Comparison of ENCODE assay signal across 8 mouse cellular contexts in genomic region chr2:4401597-4402581, GRCm38 (mm10).
DNase-seq lines count a peak whose midpoint lies in the region; ATAC-seq and TF ChIP-seq lines count a peak whose summit lies in the region.

No protein-coding gene starts in this region.

- no peaks in the 10 kb centered on the region for H3K36me3 ChIP-seq in megakaryocyte, embryonic 14.5 days (replicated peaks; ENCODE audit: low read length)
- no peaks in the 10 kb centered on the region for H3K36me3 ChIP-seq in small intestine, adult 2 months (ENCODE audit: control insufficient read depth, insufficient read depth, low read length)

- H3K27me3 ChIP-seq in megakaryocyte, embryonic 14.5 days (replicated peaks) = peaks cover 82% of the 10 kb centered on the region
- H3K27me3 ChIP-seq in small intestine, adult 2 months (ENCODE audit: control insufficient read depth, insufficient read depth, low read length) = peaks cover 9% of the 10 kb centered on the region

- H3K4me1 ChIP-seq in megakaryocyte, embryonic 14.5 days = peaks cover 13% of the 10 kb centered on the region
- peaks cover 4% of the 10 kb centered on the region; the same call in 1 of the 2 replicates for H3K4me1 ChIP-seq in cortical plate, adult 2 months (ENCODE audit: control insufficient read depth, insufficient read depth, low read length)
- H3K4me1 ChIP-seq in small intestine, adult 2 months (ENCODE audit: control insufficient read depth, insufficient read depth, insufficient read length, low read length) = no peaks in the 10 kb centered on the region

- DNase-seq in heart, adult 8-10 months (ENCODE audit: low spot score) = peak; percentile 39
- peak; percentile 42 for DNase-seq in layer of hippocampus, adult 9-11 months
- DNase-seq in lung, postnatal 4 days = peak; percentile 51 to 57

- WGBS in small intestine, adult 2 months = 8% methylated on average over 28 of the region's 28 CpGs

- peak overlapping the region; percentile 86 for H3K4me3 ChIP-seq in megakaryocyte, embryonic 14.5 days (replicated peaks)
- H3K4me3 ChIP-seq in cortical plate, adult 2 months (ENCODE audit: insufficient read depth, low read length) = peak overlapping the region; percentile 47
- peak overlapping the region; percentile 71 for H3K4me3 ChIP-seq in small intestine, adult 2 months (ENCODE audit: low read depth, low read length)

- H3K9me3 ChIP-seq in megakaryocyte, embryonic 14.5 days = peaks cover 19% of the 10 kb centered on the region

- peak overlapping the region; percentile 35; the same call in 1 of the 2 replicates for H3K27ac ChIP-seq in cortical plate, adult 2 months (ENCODE audit: insufficient read depth, low read length)
- H3K27ac ChIP-seq in small intestine, adult 2 months (ENCODE audit: insufficient read depth, low read depth, low read length) = no peak overlapping the region

- no peak for TF ChIP-seq CTCF in cortical plate, adult 2 months (IDR thresholded peaks at IDR 0.05; ENCODE audit: extremely low read depth, insufficient read depth, low read length)
- TF ChIP-seq CTCF in small intestine, adult 2 months (IDR thresholded peaks at IDR 0.05; ENCODE audit: extremely low read depth, insufficient read length, insufficient replicate concordance, low read depth, low read length) = no peak

- TF ChIP-seq POLR2A in cortical plate, adult 2 months (IDR thresholded peaks at IDR 0.05; ENCODE audit: extremely low read depth, insufficient read depth, low read length) = 0 out of 2 replicates have a peak, but pooled peaks have one; percentile 40
- TF ChIP-seq POLR2A in small intestine, adult 2 months (IDR thresholded peaks at IDR 0.05; ENCODE audit: low read depth, low read length) = no peak

- ATAC-seq in megakaryocyte, adult 5-6 weeks (ENCODE audit: poor library complexity, severe bottlenecking) = no peak
- ATAC-seq in megakaryocyte-erythroid progenitor cell, adult 5-6 weeks (replicated peaks; ENCODE audit: low FRiP score, low TSS enrichment, poor library complexity, severe bottlenecking) = no peak
